10 mouse cellular contexts compared by ENCODE assay signal in the genomic region with DNA sequence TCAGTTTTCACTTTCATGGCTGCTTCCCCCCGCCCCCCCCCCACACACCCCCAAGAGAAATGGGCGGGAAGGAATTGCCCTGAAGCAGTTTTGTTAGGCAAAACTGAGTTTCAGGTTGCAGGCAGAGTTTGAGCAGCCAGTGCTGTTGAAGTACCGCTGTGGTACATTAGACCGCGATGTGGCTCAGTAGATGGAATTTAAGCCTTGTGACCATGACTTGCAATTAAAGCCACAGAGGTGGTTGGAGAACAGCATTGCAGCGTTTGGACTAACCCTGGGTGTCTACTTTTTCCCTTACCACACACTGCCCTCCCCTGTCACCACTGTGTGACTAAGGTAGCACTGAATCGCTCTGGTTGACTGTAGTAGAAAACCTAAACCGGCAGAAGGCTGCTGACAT. TPM values are rescaled to one million over a fixed set of nuclear protein-coding genes. Genes with fewer than 3 reads are reported as not detected.
A peak's percentile ranks its signal among the peaks of the same experiment; 100 is the strongest.
DNase-seq lines count a peak whose midpoint lies in the region; ATAC-seq and TF ChIP-seq lines count a peak whose summit lies in the region.
"Had no signal": no experiment of that assay in that cellular context is flagged by ENCODE, and none has a peak within 500 bp of the region (broad histone marks: within the 10 kb centered on the region; RNA-seq: fewer than 3 reads in every experiment).

No protein-coding gene starts in this region.

- TF ChIP-seq CTCF in kidney, postnatal 0 days (IDR thresholded peaks at IDR 0.05; ENCODE audit: low read depth), result no peak; the same call in 1 of the 2 replicates

- H3K4me3 ChIP-seq in kidney, postnatal 0 days (replicated peaks; ENCODE audit: low read depth, low read length), result no peak overlapping the region
- H3K4me3 ChIP-seq: midbrain, embryonic 12.5 days had no signal

- DNase-seq in kidney, adult 11 months, result peak; percentile 62
- DNase-seq in kidney, adult 18-20 months, result no peak
- DNase-seq in heart, adult 9 months (ENCODE audit: low spot score in 2 of 2), result peak; percentile 37 to 58
- peak; percentile 44 for DNase-seq in kidney, postnatal 0 days (ENCODE audit: low spot score)
- DNase-seq in layer of hippocampus, postnatal 36 days, result no peak
- DNase-seq in right cerebral cortex, postnatal 4 days, result no peak
- DNase-seq in ovary, adult 18-20 months (ENCODE audit: low spot score), result no peak

- H3K4me1 ChIP-seq in kidney, postnatal 0 days (replicated peaks; ENCODE audit: insufficient read depth, low read length), result no peaks in the 10 kb centered on the region
- H3K4me1 ChIP-seq: midbrain, embryonic 12.5 days had no signal

- no peak overlapping the region for H3K9ac ChIP-seq in kidney, postnatal 0 days (ENCODE audit: low read depth, low read length)
- H3K9ac ChIP-seq: midbrain, embryonic 12.5 days had no signal

- peak; percentile 77 for ATAC-seq in kidney, postnatal 0 days (replicated peaks; ENCODE audit: low FRiP score, low read depth)
- ATAC-seq in frontal cortex, adult (ENCODE audit: low TSS enrichment), result no peak

- H3K36me3 ChIP-seq in kidney, postnatal 0 days (ENCODE audit: insufficient read depth, low read length), result no peaks in the 10 kb centered on the region
- H3K36me3 ChIP-seq: G1E; midbrain, embryonic 12.5 days had no signal

- H3K27ac ChIP-seq in kidney, postnatal 0 days, result peak overlapping the region; percentile 48; the same call in 1 of the 2 replicates
- H3K27ac ChIP-seq: midbrain, embryonic 12.5 days had no signal

- WGBS in kidney, postnatal 0 days, result 41% methylated on average over 8 of the region's 8 CpGs

- peak overlapping the region; percentile 41; the same call in 1 of the 2 replicates for H3K4me2 ChIP-seq in kidney, postnatal 0 days (ENCODE audit: low read length)
- H3K4me2 ChIP-seq: midbrain, embryonic 12.5 days had no signal

- no peaks in the 10 kb centered on the region for H3K9me3 ChIP-seq in kidney, postnatal 0 days (replicated peaks; ENCODE audit: low read length)
- H3K9me3 ChIP-seq: G1E; midbrain, embryonic 12.5 days had no signal

- no peaks in the 10 kb centered on the region for H3K27me3 ChIP-seq in kidney, postnatal 0 days (ENCODE audit: insufficient read depth, low read length)
- H3K27me3 ChIP-seq: midbrain, embryonic 12.5 days had no signal

RNA-seq across cellular contexts. Expression of a gene that starts 0.8 kb away (rescaled TPM):
- polyA plus RNA-seq in kidney, postnatal 0 days (2015; fragmentation: Nextera tagmentation; extraction: Ambion mirVana), result 1.6 and 1.8 TPM in 2 replicates
- total RNA-seq in layer of hippocampus, postnatal 36 days (2021), result under 1 TPM in 1 of 2 experiments, not detected in 1; 0.07 TPM
- polyA plus RNA-seq: G1E; midbrain, embryonic 12.5 days had no signal

RNA-seq across cellular contexts. Expression of a gene that starts 22.1 kb away (rescaled TPM):
- 1.9 and 2.0 TPM in 2 replicates for polyA plus RNA-seq in kidney, postnatal 0 days (2015; fragmentation: Nextera tagmentation; extraction: Ambion mirVana)
- 1 to 10 TPM; 1.2 to 1.4 TPM for total RNA-seq in layer of hippocampus, postnatal 36 days (2021)

RNA-seq across cellular contexts. Expression of a gene that starts 54.7 kb away (rescaled TPM):
- 4.8 and 4.9 TPM in 2 replicates for polyA plus RNA-seq in kidney, postnatal 0 days (2015; fragmentation: Nextera tagmentation; extraction: Ambion mirVana)
- 1 to 10 TPM; 3.2 to 4.5 TPM for total RNA-seq in layer of hippocampus, postnatal 36 days (2021)

Comparison
In these comparisons a context has a peak if more than half of its experiments do, and no peak if none do; other contexts are left out.
1. DNase-seq: peak in kidney, adult 11 months (single experiment), heart, adult 9 months (2 of 2) and kidney, postnatal 0 days (single experiment); none in kidney, adult 18-20 months (single experiment), layer of hippocampus, postnatal 36 days (0 of 2), right cerebral cortex, postnatal 4 days (single experiment) and ovary, adult 18-20 months (single experiment).